Mouse (Mus musculus) cerebellum, adult 11-12 months (tissue): Measurements from ENCODE around the gene Midn.

Source experiments
- DNase-seq: peaks from one replicate; pipeline ENCODE4 v3.0.0; 2022

Gene Midn

GRCm38 (mm10) chr10:80196778-80197581, 48.9 kb downstream of the Midn start:
- DNase-seq = no peak

GRCm38 (mm10) chr10:80199440-80200008, 51.5 kb downstream of the Midn start:
- peak; percentile 82 for DNase-seq

- no peak for DNase-seq
Observed at GRCm38 (mm10) chr10:80200485-80200884, 52.4 kb downstream of the Midn start.

- DNase-seq = no peak
Observed at GRCm38 (mm10) chr10:80204055-80204454, 56.0 kb downstream of the Midn start.

GRCm38 (mm10) chr10:80207201-80207600, 59.1 kb downstream of the Midn start:
- DNase-seq = no peak

- no peak for DNase-seq
Observed at GRCm38 (mm10) chr10:80207676-80208075, 59.6 kb downstream of the Midn start.
